Mouse (Mus musculus) intestine, embryonic 14.5 days (tissue): Measurements from ENCODE around the gene Dip2b. TPM values are rescaled to one million over a fixed set of nuclear protein-coding genes. Genes with fewer than 3 reads are reported as not detected.

Experiments used
- ATAC-seq: fragments of 200-750 bp; cut with Nextera tagmentation; replicated peaks from 2 replicates; pipeline ENCODE4 v1.8.0; 2017; ENCODE audit warnings: low read depth, moderate number of reproducible peaks, moderate TSS enrichment, moderate library complexity; ENCODE audit not compliant: low FRiP score, low TSS enrichment
- DNase-seq: peaks from one replicate; pipeline ENCODE4 v3.0.0-alpha.2; 2018; ENCODE audit warnings: low spot score
- H3K27ac ChIP-seq: fragments of 300-500 bp; sonication (generic); 2 replicates; pipeline ENCODE4 v1.5.1; 2014; ENCODE audit warnings: low read depth, mild to moderate bottlenecking, control low read depth
- H3K27me3 ChIP-seq: fragments of 300-500 bp; sonication (generic); replicated peaks from 2 replicates; pipeline ENCODE4 v1.6.1; 2014; ENCODE audit warnings: low read length, control low read depth; ENCODE audit not compliant: control insufficient read depth, insufficient read depth
- H3K36me3 ChIP-seq: fragments of 300-500 bp; sonication (generic); 2 replicates; pipeline ENCODE4 v1.6.1; 2014; ENCODE audit warnings: low read length, control low read depth; ENCODE audit not compliant: control insufficient read depth, insufficient read depth
- H3K4me1 ChIP-seq: fragments of 300-500 bp; sonication (generic); replicated peaks from 2 replicates; pipeline ENCODE4 v1.6.1; 2014; ENCODE audit warnings: low read length, control low read depth, mixed read lengths; ENCODE audit not compliant: control insufficient read depth, insufficient read depth
- H3K4me2 ChIP-seq: fragments of 300-500 bp; sonication (generic); 2 replicates; pipeline ENCODE4 v1.6.1; 2014; ENCODE audit warnings: low read length
- H3K4me3 ChIP-seq: fragments of 300-500 bp; sonication (generic); 2 replicates; pipeline ENCODE4 v1.5.1; 2014; ENCODE audit warnings: low read depth, low read length, control low read depth, mixed read lengths
- H3K9ac ChIP-seq: fragments of 300-500 bp; sonication (generic); 2 replicates; pipeline ENCODE4 v1.6.1; 2014; ENCODE audit warnings: mild to moderate bottlenecking, low read length
- H3K9me3 ChIP-seq: fragments of 300-500 bp; sonication (generic); 2 replicates; pipeline ENCODE4 v1.6.1; 2016; ENCODE audit warnings: low read length, control low read depth; ENCODE audit not compliant: control insufficient read depth
- whole genome bisulfite sequencing: fragments of 180-500 bp; shearing (Covaris S2); extraction: QIAGEN DNeasy Blood & Tissue Kit; methylation state at CpG from one replicate; pipeline ENCODE4 v1.1.7; 2014; 5-methylcytosine and 5-hydroxymethylcytosine counted together
- polyA plus RNA-seq: library from polyadenylated mRNA; unstranded; fragments of >200 nt; fragmentation: Nextera tagmentation; extraction: Ambion mirVana; gene quantifications from 2 replicates; pipeline ENCODE4 v1.2.1, GENCODE M21; 2014

Gene Dip2b
- polyA plus RNA-seq, 1 experiment from 2014 or later: 15.2 TPM

DNA sequence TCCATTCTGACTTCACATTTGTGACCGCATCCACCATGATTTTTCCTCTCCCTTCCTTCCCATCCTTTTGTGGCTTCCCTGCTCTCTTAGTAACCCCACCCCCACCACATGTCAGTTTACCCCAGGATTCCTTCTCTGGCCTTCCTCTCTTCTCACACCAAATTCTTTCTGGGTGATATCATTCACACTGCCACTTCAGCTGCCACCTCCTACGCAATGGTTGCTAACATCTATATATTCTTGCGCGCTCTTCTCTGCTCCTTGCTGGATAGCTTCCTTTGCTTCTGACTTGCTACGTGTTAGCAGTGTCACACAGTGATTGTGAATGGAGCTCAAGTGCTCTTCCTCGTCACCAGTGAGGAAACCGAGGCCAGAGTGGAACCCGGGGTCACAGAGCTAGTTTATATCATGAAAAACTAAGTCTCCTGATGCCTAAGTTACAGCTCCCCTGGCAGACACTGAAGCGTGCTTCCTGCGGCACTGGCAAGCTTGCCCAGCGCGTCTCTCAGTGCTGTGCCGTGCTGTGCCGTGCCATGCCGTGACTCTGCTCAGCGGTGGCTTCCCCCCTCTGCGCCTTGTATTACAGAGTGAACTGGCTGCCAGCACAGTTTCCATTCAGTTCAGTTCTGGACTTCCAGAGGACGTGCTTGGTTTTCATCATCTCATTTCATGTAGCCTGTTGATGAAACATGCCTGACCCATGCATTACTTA is 69.8 kb downstream of the Dip2b start:
- no peaks in the 10 kb centered on the region for H3K9me3 ChIP-seq
- ATAC-seq (no peak), DNase-seq (no peak)
- H3K4me3 ChIP-seq: no peak overlapping the region
- H3K9ac ChIP-seq: no peak overlapping the region
- no peak overlapping the region for H3K4me2 ChIP-seq
- peaks cover 15% of the 10 kb centered on the region; the same call in 1 of the 2 replicates for H3K4me1 ChIP-seq
- 78% methylated on average over 18 of the region's 18 CpGs for WGBS
- no peaks in the 10 kb centered on the region for H3K36me3 ChIP-seq
- no peak overlapping the region for H3K27ac ChIP-seq
- H3K27me3 ChIP-seq: no peaks in the 10 kb centered on the region

- H3K36me3 ChIP-seq: no peaks in the 10 kb centered on the region
- H3K27ac ChIP-seq: no peak overlapping the region
- 81% methylated on average over 3 of the region's 3 CpGs for WGBS
- H3K9me3 ChIP-seq: no peaks in the 10 kb centered on the region
- no peak for ATAC-seq
- DNase-seq: no peak
- no peak overlapping the region for H3K4me3 ChIP-seq
- no peak overlapping the region for H3K4me2 ChIP-seq
- no peak overlapping the region for H3K9ac ChIP-seq
- H3K4me1 ChIP-seq: peaks cover 21% of the 10 kb centered on the region; the same call in 1 of the 2 replicates
- no peaks in the 10 kb centered on the region for H3K27me3 ChIP-seq
These were observed 71.5 kb downstream of the Dip2b start for GRCm38 (mm10) chr15:100109916-100110315.

DNA sequence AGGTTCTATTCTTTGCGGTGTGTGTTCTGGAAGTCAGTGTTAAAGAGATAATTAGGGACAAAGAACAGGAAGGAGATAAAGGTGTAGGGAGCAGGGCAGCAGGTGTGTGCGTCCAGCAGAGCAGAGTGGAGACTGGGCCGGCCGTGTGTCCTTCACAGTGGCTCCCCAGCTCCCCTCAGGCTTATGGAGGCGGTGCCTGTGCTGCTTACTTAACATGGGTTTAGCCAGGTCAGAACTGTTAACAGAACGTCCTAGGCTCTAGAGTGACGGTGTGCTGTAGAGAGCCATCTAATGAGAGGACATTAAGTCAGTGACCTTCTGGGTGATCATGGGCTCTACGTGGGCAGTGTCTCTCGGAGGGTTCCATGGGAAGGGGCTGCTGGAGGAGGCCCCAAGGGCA is 73.4 kb downstream of the Dip2b start:
- 0 out of 2 replicates have a peak, but pooled peaks have one; percentile 5 for ATAC-seq
- peak overlapping the region; percentile 34 for H3K27ac ChIP-seq

GRCm38 (mm10) chr15:100112309-100112966 is 74.0 kb downstream of the Dip2b start:
- Histone ChIP-seq H3K4me1 (peaks cover 21% of the 10 kb centered on the region; the same call in 1 of the 2 replicates), H3K27ac (peak overlapping the region; percentile 34), H3K9ac (no peak overlapping the region), H3K4me3 (no peak overlapping the region), H3K4me2 (no peak overlapping the region), H3K9me3 (no peaks in the 10 kb centered on the region), H3K27me3 (no peaks in the 10 kb centered on the region), H3K36me3 (peaks cover 5% of the 10 kb centered on the region)
- WGBS: 61% methylated on average over 9 of the region's 9 CpGs
- peak; percentile 60 for DNase-seq
- ATAC-seq: peak; percentile 73

More for the DNA sequence above, 73.4 kb downstream of the Dip2b start:
- WGBS: 67% methylated on average over 9 of the region's 9 CpGs
- Histone ChIP-seq H3K36me3 (no peaks in the 10 kb centered on the region), H3K4me2 (no peak overlapping the region), H3K9me3 (no peaks in the 10 kb centered on the region), H3K4me3 (no peak overlapping the region), H3K4me1 (peaks cover 21% of the 10 kb centered on the region; the same call in 1 of the 2 replicates), H3K9ac (no peak overlapping the region), H3K27me3 (no peaks in the 10 kb centered on the region)
- DNase-seq: no peak

GRCm38 (mm10) chr15:100113343-100114275 is 75.1 kb downstream of the Dip2b start:
- Histone ChIP-seq H3K4me1 (peaks cover 21% of the 10 kb centered on the region; the same call in 1 of the 2 replicates), H3K9ac (no peak overlapping the region), H3K27me3 (no peaks in the 10 kb centered on the region), H3K9me3 (no peaks in the 10 kb centered on the region), H3K4me3 (no peak overlapping the region), H3K4me2 (no peak overlapping the region), H3K36me3 (peaks cover 16% of the 10 kb centered on the region), H3K27ac (no peak overlapping the region)
- WGBS: 60% methylated on average over 10 of the region's 10 CpGs
- DNase-seq (no peak), ATAC-seq (0 out of 2 replicates have a peak, but pooled peaks have one; percentile 38)

GRCm38 (mm10) chr15:100115416-100115815 is 77.0 kb downstream of the Dip2b start:
- Histone ChIP-seq H3K9me3 (no peaks in the 10 kb centered on the region), H3K9ac (no peak overlapping the region), H3K27me3 (no peaks in the 10 kb centered on the region), H3K36me3 (peaks cover 17% of the 10 kb centered on the region), H3K4me3 (no peak overlapping the region), H3K4me2 (no peak overlapping the region), H3K27ac (no peak overlapping the region), H3K4me1 (peaks cover 21% of the 10 kb centered on the region; the same call in 1 of the 2 replicates)
- DNase-seq (no peak), ATAC-seq (no peak)
- WGBS: 87% methylated on average over 3 of the region's 3 CpGs

- no peak for DNase-seq
- H3K4me2 ChIP-seq: no peak overlapping the region
- no peak for ATAC-seq
- H3K4me3 ChIP-seq: no peak overlapping the region
- H3K9me3 ChIP-seq: no peaks in the 10 kb centered on the region
- no peaks in the 10 kb centered on the region for H3K27me3 ChIP-seq
- H3K9ac ChIP-seq: no peak overlapping the region
- H3K4me1 ChIP-seq: peaks cover 21% of the 10 kb centered on the region; the same call in 1 of the 2 replicates
- WGBS: 90% methylated on average over 13 of the region's 13 CpGs
- H3K27ac ChIP-seq: no peak overlapping the region
- H3K36me3 ChIP-seq: peaks cover 17% of the 10 kb centered on the region
These were observed 77.9 kb downstream of the Dip2b start for GRCm38 (mm10) chr15:100116325-100116724.

DNA sequence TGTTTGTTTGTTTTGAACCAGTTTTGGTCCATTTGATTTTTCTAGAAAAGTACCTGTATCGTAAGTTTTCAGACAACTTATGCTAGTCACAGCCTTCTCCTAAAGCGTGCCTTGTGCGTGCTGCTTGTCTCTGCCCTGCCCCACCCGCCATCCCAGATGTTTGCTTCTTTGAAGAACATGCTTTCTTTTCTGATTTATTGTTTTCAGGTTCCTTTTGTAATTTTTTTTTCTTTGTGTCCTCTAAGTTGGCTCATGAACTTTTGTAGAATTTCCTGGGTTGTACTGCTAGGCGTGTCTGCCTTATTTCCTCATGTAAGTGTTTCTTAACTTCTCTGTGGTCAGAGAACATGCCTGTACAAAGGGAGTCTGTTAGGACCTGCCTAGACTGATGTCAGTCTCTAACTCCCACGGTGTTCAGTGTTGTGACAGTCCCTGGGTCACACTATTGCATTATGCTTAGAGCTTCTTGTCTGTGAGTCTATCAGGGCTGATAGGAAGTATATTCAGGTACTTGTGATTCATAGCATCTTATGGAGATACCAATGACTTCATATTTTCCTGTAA is 80.8 kb downstream of the Dip2b start:
- ATAC-seq (no peak), DNase-seq (no peak)
- Histone ChIP-seq H3K4me1 (no peaks in the 10 kb centered on the region), H3K4me2 (no peak overlapping the region), H3K4me3 (no peak overlapping the region), H3K27ac (no peak overlapping the region), H3K27me3 (no peaks in the 10 kb centered on the region), H3K36me3 (peaks cover 17% of the 10 kb centered on the region), H3K9me3 (no peaks in the 10 kb centered on the region), H3K9ac (no peak overlapping the region)
- 83% methylated on average over 6 of the region's 6 CpGs for WGBS
